Mouse (Mus musculus): ENCODE results near the gene Olfr127. TPM values are rescaled to one million over a fixed set of nuclear protein-coding genes. Genes with fewer than 3 reads are reported as not detected.
"Not testable (repeated sequence)": the region's sequence is repeated elsewhere in the genome, so short reads cannot be mapped to it uniquely, and the experiment has no call there.

The Olfr127 gene
- polyA plus RNA-seq (2014; fragmentation: Nextera tagmentation; extraction: Ambion mirVana): not detected in 2 replicates

DNA sequence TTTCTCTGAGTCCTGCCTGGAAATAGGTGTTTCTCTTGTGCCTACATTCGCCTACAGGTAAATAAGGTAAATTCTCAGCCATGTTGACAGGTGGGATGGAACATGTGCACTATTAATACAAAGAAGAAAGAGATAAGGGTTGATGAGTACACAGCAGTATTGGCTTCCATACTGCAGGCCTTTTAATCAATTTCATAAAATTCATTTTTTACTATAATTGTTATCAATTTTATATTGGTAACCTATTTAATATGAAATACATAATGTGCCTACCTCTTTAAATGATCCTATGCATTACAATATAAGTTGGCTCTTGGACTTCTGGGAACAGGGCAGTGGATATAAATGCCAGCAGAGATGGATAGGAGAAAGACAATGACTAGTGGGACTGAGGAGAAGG lies at the start of gene Olfr127:
Olfr127 (plus strand) TSS at position 301 of the 400 bp plus-strand sequence.
- no peaks in the 10 kb centered on the region for H3K4me1 ChIP-seq (ENCODE audit: control insufficient read depth in 2 of 2, insufficient read depth in 2 of 2, low read length in 2 of 2)
- H3K4me2 ChIP-seq (ENCODE audit: low read length): no peak within 1 kb of the TSS
- H3K27ac ChIP-seq (replicated peaks in 1 of 2; ENCODE audit: control insufficient read depth in 1 of 2, insufficient read depth in 1 of 2, low read depth in 2 of 2, low read length in 2 of 2): no peak within 1 kb of the TSS
- no peak for ATAC-seq (ENCODE audit: insufficient number of reproducible peaks, insufficient read depth, low FRiP score, low read depth)
- H3K4me3 ChIP-seq (ENCODE audit: control insufficient read depth in 1 of 2, insufficient read depth in 1 of 2, low read depth in 1 of 2, low read length in 2 of 2): no peak within 1 kb of the TSS
- H3K36me3 ChIP-seq (ENCODE audit: control insufficient read depth, insufficient read depth, low read length): no peaks in the 10 kb centered on the region
- no peaks in the 10 kb centered on the region for H3K9me3 ChIP-seq (ENCODE audit: control insufficient read depth, low read length)
- H3K9ac ChIP-seq (ENCODE audit: low read length): no peak within 1 kb of the TSS
- WGBS: 41% methylated on average over 1 of the region's 1 CpGs
- no peaks in the 10 kb centered on the region for H3K27me3 ChIP-seq (ENCODE audit: control insufficient read depth, insufficient read depth, low read length)

DNA sequence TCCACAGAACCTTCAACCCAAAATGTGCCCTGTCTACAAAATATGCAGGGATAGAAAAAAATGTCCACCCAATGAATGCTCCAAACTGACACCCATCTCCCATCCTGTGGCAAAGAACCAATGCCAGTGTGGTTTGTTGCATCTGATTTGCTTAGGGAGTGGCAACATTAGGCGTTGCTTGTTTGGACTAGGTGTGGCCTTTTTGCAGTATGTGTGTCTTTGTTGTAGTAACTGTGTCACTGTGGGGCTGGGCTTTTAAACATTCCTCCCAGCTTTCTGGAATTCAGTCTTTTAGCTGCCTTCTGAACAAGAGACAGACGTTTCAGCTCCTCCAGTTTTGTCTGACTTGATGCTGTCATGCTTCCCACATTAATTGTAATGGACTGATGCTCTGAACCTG lies 36.3 kb upstream of the Olfr127 start:
- no peaks in the 10 kb centered on the region for H3K27me3 ChIP-seq (ENCODE audit: control insufficient read depth, insufficient read depth, low read length)
- no peak overlapping the region for H3K27ac ChIP-seq (replicated peaks in 1 of 2; ENCODE audit: control insufficient read depth in 1 of 2, insufficient read depth in 1 of 2, low read depth in 2 of 2, low read length in 2 of 2)
- no peaks in the 10 kb centered on the region for H3K9me3 ChIP-seq (ENCODE audit: control insufficient read depth, low read length)
- no peak overlapping the region for H3K9ac ChIP-seq (ENCODE audit: low read length)
- no peak overlapping the region for H3K4me3 ChIP-seq (ENCODE audit: control insufficient read depth in 1 of 2, insufficient read depth in 1 of 2, low read depth in 1 of 2, low read length in 2 of 2)
- H3K4me2 ChIP-seq (ENCODE audit: low read length): no peak overlapping the region
- H3K4me1 ChIP-seq (ENCODE audit: control insufficient read depth in 2 of 2, insufficient read depth in 2 of 2, low read length in 2 of 2): no peaks in the 10 kb centered on the region
- H3K36me3 ChIP-seq (ENCODE audit: control insufficient read depth, insufficient read depth, low read length): no peaks in the 10 kb centered on the region
- WGBS: 62% methylated on average over 2 of the region's 2 CpGs
- ATAC-seq (ENCODE audit: insufficient number of reproducible peaks, insufficient read depth, low FRiP score, low read depth): no peak

DNA sequence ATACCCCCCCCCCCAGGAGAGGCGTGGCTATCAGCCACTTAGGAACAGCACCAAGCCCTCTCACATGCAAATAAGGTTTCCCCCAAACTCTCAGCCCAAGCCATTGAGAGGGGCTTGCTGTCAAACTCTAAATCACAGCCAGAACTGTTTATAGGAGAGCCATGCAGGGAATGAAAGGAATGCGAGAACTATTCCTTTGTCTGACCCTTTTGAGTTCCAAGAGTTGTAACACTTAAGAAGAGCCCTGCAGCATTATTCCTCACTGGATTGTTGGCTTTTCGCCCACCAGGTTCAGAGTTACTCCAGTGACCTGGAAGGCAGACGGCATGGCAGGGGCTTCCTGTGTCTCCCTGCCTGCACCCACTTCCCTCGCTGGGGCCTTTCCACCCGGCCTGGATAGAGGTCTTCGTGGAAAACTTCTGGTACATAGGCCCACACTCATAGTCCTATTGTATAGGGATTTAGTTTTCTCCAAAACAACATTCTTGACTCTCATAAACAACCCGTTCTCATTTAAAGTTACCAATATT lies 30.5 kb upstream of the Olfr127 start:
- H3K4me2 ChIP-seq (ENCODE audit: low read length): peak overlapping the region; percentile 34; the same call in 1 of the 2 replicates
- ATAC-seq (ENCODE audit: insufficient number of reproducible peaks, insufficient read depth, low FRiP score, low read depth): no peak
- 21% methylated on average over 8 of the region's 8 CpGs for WGBS
- no peaks in the 10 kb centered on the region for H3K36me3 ChIP-seq (ENCODE audit: control insufficient read depth, insufficient read depth, low read length)
- no peaks in the 10 kb centered on the region for H3K9me3 ChIP-seq (ENCODE audit: control insufficient read depth, low read length)
- H3K27ac ChIP-seq (replicated peaks in 1 of 2; ENCODE audit: control insufficient read depth in 1 of 2, insufficient read depth in 1 of 2, low read depth in 2 of 2, low read length in 2 of 2): no peak overlapping the region; a peak in 1 of 4 replicates
- H3K4me1 ChIP-seq (ENCODE audit: control insufficient read depth in 2 of 2, insufficient read depth in 2 of 2, low read length in 2 of 2): peaks cover 0 to 2% of the 10 kb centered on the region in 2 experiments; a peak in 1 of 4 replicates
- no peak overlapping the region for H3K9ac ChIP-seq (ENCODE audit: low read length)
- H3K27me3 ChIP-seq (ENCODE audit: control insufficient read depth, insufficient read depth, low read length): no peaks in the 10 kb centered on the region
- no peak overlapping the region for H3K4me3 ChIP-seq (ENCODE audit: control insufficient read depth in 1 of 2, insufficient read depth in 1 of 2, low read depth in 1 of 2, low read length in 2 of 2)

DNA sequence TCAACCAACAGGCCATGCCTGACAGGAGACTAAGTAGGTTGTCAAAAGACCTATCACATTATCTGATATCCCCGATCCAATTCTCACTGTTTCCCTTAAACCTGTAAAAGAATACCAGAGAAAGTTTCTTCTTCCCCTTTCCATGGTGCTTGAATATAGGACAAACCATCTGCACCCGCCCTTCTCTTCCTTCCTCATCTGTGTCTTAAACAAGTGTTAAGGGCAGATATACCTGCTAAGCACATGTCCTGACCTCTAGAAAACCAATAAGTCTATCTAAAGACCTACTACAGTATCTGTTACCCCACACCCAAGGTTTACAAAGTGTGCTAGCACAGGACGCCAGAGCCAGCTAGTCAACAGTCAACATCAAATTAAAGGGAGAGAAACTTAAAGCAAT lies 26.4 kb upstream of the Olfr127 start:
- no peaks in the 10 kb centered on the region for H3K36me3 ChIP-seq (ENCODE audit: control insufficient read depth, insufficient read depth, low read length)
- ATAC-seq (ENCODE audit: insufficient number of reproducible peaks, insufficient read depth, low FRiP score, low read depth): no peak
- H3K4me2 ChIP-seq (ENCODE audit: low read length): no peak overlapping the region
- H3K27me3 ChIP-seq (ENCODE audit: control insufficient read depth, insufficient read depth, low read length): no peaks in the 10 kb centered on the region
- no peak overlapping the region for H3K9ac ChIP-seq (ENCODE audit: low read length)
- WGBS: 71% methylated on average over 3 of the region's 3 CpGs
- H3K4me3 ChIP-seq (ENCODE audit: control insufficient read depth in 1 of 2, insufficient read depth in 1 of 2, low read depth in 1 of 2, low read length in 2 of 2): no peak overlapping the region
- H3K4me1 ChIP-seq (ENCODE audit: control insufficient read depth in 2 of 2, insufficient read depth in 2 of 2, low read length in 2 of 2): peaks cover 0 to 2% of the 10 kb centered on the region in 2 experiments; a peak in 1 of 4 replicates
- H3K27ac ChIP-seq (replicated peaks in 1 of 2; ENCODE audit: control insufficient read depth in 1 of 2, insufficient read depth in 1 of 2, low read depth in 2 of 2, low read length in 2 of 2): no peak overlapping the region
- no peaks in the 10 kb centered on the region for H3K9me3 ChIP-seq (ENCODE audit: control insufficient read depth, low read length)

DNA sequence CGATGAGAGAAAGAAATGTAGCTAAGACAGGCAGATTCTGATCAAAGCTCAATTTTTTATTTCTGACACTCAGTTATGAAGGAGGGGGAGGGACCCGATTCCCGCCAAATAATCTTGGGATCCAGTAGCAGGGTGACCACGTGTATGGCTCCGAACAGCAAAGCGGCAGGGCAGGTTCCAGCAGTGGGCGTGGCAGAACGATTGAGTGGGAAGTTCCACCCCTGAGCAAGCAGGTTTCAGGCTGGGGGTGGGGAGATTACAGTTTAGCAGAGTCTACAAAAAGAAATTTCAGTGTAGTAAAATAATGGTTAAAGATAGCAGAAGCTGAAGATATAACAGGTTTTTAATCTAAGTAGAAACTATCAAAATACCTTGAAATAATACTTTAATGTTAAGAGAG lies 6.6 kb downstream of the Olfr127 start:
- not testable (repeated sequence) for H3K27ac ChIP-seq (replicated peaks in 1 of 2; ENCODE audit: control insufficient read depth in 1 of 2, insufficient read depth in 1 of 2, low read depth in 2 of 2, low read length in 2 of 2); H3K4me3 ChIP-seq (ENCODE audit: control insufficient read depth in 1 of 2, insufficient read depth in 1 of 2, low read depth in 1 of 2, low read length in 2 of 2); ATAC-seq (ENCODE audit: insufficient number of reproducible peaks, insufficient read depth, low FRiP score, low read depth); H3K27me3 ChIP-seq (ENCODE audit: control insufficient read depth, insufficient read depth, low read length); H3K36me3 ChIP-seq (ENCODE audit: control insufficient read depth, insufficient read depth, low read length); H3K9ac ChIP-seq (ENCODE audit: low read length); H3K9me3 ChIP-seq (ENCODE audit: control insufficient read depth, low read length); H3K4me2 ChIP-seq (ENCODE audit: low read length); H3K4me1 ChIP-seq (ENCODE audit: control insufficient read depth in 2 of 2, insufficient read depth in 2 of 2, low read length in 2 of 2)
- WGBS: 60% methylated on average over 8 of the region's 8 CpGs

DNA sequence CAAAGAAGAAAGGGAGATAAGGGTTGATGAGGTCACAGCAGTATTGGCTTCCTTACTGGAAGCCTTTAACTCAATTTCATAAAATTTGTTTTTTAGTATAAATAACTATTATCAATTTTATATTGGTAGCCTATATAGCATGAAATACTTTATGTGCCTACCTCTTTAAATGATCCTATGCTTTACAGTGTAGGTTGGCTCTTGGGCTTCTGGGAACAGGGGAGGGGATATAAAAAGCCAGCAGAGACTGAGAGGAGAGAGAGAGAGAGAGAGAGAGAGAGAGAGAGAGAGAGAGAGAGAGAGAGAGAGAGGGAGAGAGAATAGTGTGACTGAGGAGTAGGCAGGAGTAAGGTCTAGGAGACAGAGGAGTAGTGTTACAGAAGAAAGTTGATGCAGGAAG lies 20.0 kb downstream of the Olfr127 start, which contains the start of gene Olfr128:
Olfr128 (plus strand) TSS at position 301 of the 400 bp plus-strand sequence.
- Histone ChIP-seq H3K4me1 (ENCODE audit: control insufficient read depth in 2 of 2, insufficient read depth in 2 of 2, low read length in 2 of 2) (no peaks in the 10 kb centered on the region), H3K36me3 (ENCODE audit: control insufficient read depth, insufficient read depth, low read length) (no peaks in the 10 kb centered on the region), H3K4me3 (ENCODE audit: control insufficient read depth in 1 of 2, insufficient read depth in 1 of 2, low read depth in 1 of 2, low read length in 2 of 2) (no peak within 1 kb of the TSS), H3K9me3 (ENCODE audit: control insufficient read depth, low read length) (no peaks in the 10 kb centered on the region), H3K9ac (ENCODE audit: low read length) (no peak within 1 kb of the TSS), H3K27ac (replicated peaks in 1 of 2; ENCODE audit: control insufficient read depth in 1 of 2, insufficient read depth in 1 of 2, low read depth in 2 of 2, low read length in 2 of 2) (no peak within 1 kb of the TSS), H3K4me2 (ENCODE audit: low read length) (no peak within 1 kb of the TSS), H3K27me3 (ENCODE audit: control insufficient read depth, insufficient read depth, low read length) (no peaks in the 10 kb centered on the region)
- ATAC-seq (ENCODE audit: insufficient number of reproducible peaks, insufficient read depth, low FRiP score, low read depth): no peak

DNA sequence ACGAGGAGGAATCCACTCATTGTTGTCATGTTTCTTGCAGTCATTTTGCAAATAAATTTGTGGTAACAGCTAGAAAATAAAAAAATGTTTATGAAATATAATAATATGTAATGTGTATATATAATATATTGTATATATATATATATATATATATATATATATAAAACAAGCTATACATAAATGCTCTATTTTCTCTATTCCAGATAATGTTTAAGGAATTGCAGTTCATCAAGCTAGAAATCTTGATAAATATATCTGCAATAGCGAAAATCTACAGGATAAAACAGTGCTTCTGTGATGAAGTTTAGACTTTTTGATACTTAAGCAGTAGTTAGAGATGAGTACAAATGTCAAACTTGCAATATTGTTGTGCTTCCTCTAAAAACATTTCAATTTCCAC lies 52.7 kb downstream of the Olfr127 start, which contains the start of gene Olfr761:
Olfr761 (minus strand) TSS at position 101 of the 400 bp plus-strand sequence.
- 60% methylated on average over 2 of the region's 2 CpGs for WGBS
- no peak within 1 kb of the TSS for H3K4me3 ChIP-seq (ENCODE audit: control insufficient read depth in 1 of 2, insufficient read depth in 1 of 2, low read depth in 1 of 2, low read length in 2 of 2)

More for the DNA sequence above, 52.7 kb downstream of the Olfr127 start, which contains the start of gene Olfr761:
- H3K9me3 ChIP-seq (ENCODE audit: control insufficient read depth, low read length): no peaks in the 10 kb centered on the region
- no peaks in the 10 kb centered on the region for H3K36me3 ChIP-seq (ENCODE audit: control insufficient read depth, insufficient read depth, low read length)
- no peak within 1 kb of the TSS for H3K4me2 ChIP-seq (ENCODE audit: low read length)
- no peak within 1 kb of the TSS for H3K9ac ChIP-seq (ENCODE audit: low read length)
- ATAC-seq (ENCODE audit: insufficient number of reproducible peaks, insufficient read depth, low FRiP score, low read depth): no peak
- no peak within 1 kb of the TSS for H3K27ac ChIP-seq (replicated peaks in 1 of 2; ENCODE audit: control insufficient read depth in 1 of 2, insufficient read depth in 1 of 2, low read depth in 2 of 2, low read length in 2 of 2)
- no peaks in the 10 kb centered on the region for H3K4me1 ChIP-seq (ENCODE audit: control insufficient read depth in 2 of 2, insufficient read depth in 2 of 2, low read length in 2 of 2)
- H3K27me3 ChIP-seq (ENCODE audit: control insufficient read depth, insufficient read depth, low read length): no peaks in the 10 kb centered on the region

All from heart, embryonic 14.5 days (tissue).